Mouse (Mus musculus) MEL (cell line): ENCODE results near the gene Myo10. TPM values are rescaled to one million over a fixed set of nuclear protein-coding genes. Genes with fewer than 3 reads are reported as not detected.

Experiments
- DNase-seq: peaks from one replicate; pipeline ENCODE4 v3.0.0; 2011; ENCODE audit warnings: low read depth, low spot score
- H3K27ac ChIP-seq: 2 replicates; pipeline ENCODE4 v1.5.1; 2012; ENCODE audit warnings: low read depth, mild to moderate bottlenecking, control low read depth, low read length, moderate library complexity; ENCODE audit not compliant: control insufficient read depth
- H3K27me3 ChIP-seq, 2 experiments: fragments of 150-350 bp in 1 of 2; sonication (generic) in 1 of 2; 2 replicates each; pipeline ENCODE4 v1.6.1; 2012; ENCODE audit warnings: low read length in 2 of 2, mild to moderate bottlenecking in 2 of 2, improper control_type of control experiment in 1 of 2, moderate library complexity in 1 of 2; ENCODE audit not compliant: insufficient read depth in 2 of 2, control insufficient read depth in 1 of 2
- H3K36me3 ChIP-seq, 2 experiments: 2 replicates each; pipeline ENCODE4 v1.6.1; 2012 to 2014; ENCODE audit warnings: low read length in 2 of 2, improper control_type of control experiment in 1 of 2, inconsistent platforms in 1 of 2, mild to moderate bottlenecking in 1 of 2; ENCODE audit not compliant: insufficient read depth in 2 of 2, control insufficient read depth in 1 of 2
- H3K4me1 ChIP-seq, 2 experiments: fragments of 150-350 bp in 1 of 2; sonication (generic) in 1 of 2; 2 replicates each; pipeline ENCODE4 v1.6.1; 2012; ENCODE audit warnings: low read length in 2 of 2, improper control_type of control experiment in 1 of 2, mild to moderate bottlenecking in 1 of 2; ENCODE audit not compliant: insufficient read depth in 2 of 2, control insufficient read depth in 1 of 2
- H3K4me3 ChIP-seq, 2 experiments: fragments of 150-350 bp in 1 of 2; sonication (generic) in 1 of 2; 2 replicates each; pipeline ENCODE4 v1.5.1; 2012; ENCODE audit warnings: low read depth in 2 of 2, low read length in 2 of 2, mild to moderate bottlenecking in 2 of 2, moderate library complexity in 2 of 2, control low read depth in 1 of 2, improper control_type of control experiment in 1 of 2; ENCODE audit not compliant: control insufficient read depth in 1 of 2, insufficient read depth in 1 of 2
- H3K79me2 ChIP-seq: 2 replicates; pipeline ENCODE4 v1.6.1; 2012; ENCODE audit warnings: mild to moderate bottlenecking, low read length, moderate library complexity; ENCODE audit not compliant: control insufficient read depth, poor library complexity, insufficient read depth
- H3K9ac ChIP-seq: 2 replicates; pipeline ENCODE4 v1.6.1; 2012; ENCODE audit warnings: low read depth, mild to moderate bottlenecking, control low read depth, low read length, moderate library complexity; ENCODE audit not compliant: control insufficient read depth, poor library complexity, severe bottlenecking
- H3K9me3 ChIP-seq: fragments of 150-350 bp; sonication (generic); replicated peaks from 2 replicates; pipeline ENCODE4 v1.6.1; 2012; ENCODE audit warnings: mild to moderate bottlenecking, low read length, improper control_type of control experiment, moderate library complexity; ENCODE audit not compliant: insufficient read depth
- CTCF ChIP-seq, 3 experiments: IDR thresholded peaks in 2 of 3; conservative IDR thresholded peaks in 1 of 3; 2 replicates each; pipeline ENCODE4 v1.5.1; 2011 to 2012; ENCODE audit warnings: low read length in 3 of 3, low read depth in 2 of 3, mild to moderate bottlenecking in 2 of 3, improper control_type of control experiment in 1 of 3, inconsistent platforms in 1 of 3, mixed read lengths in 1 of 3, moderate library complexity in 1 of 3; ENCODE audit not compliant: control insufficient read depth in 1 of 3, insufficient read depth in 1 of 3, poor library complexity in 1 of 3, severe bottlenecking in 1 of 3
- EP300 ChIP-seq, 2 experiments: IDR thresholded peaks; 2 replicates each; pipeline ENCODE4 v1.6.1; 2011; ENCODE audit warnings: improper control_type of control experiment in 2 of 2, low read length in 2 of 2, low read depth in 1 of 2, mild to moderate bottlenecking in 1 of 2
- ETS1 ChIP-seq: IDR thresholded peaks from 2 replicates; pipeline ENCODE4 v1.6.1; 2012; ENCODE audit warnings: low read depth, mild to moderate bottlenecking, inconsistent platforms, low read length, improper control_type of control experiment, moderate library complexity
- HCFC1 ChIP-seq: IDR thresholded peaks from 2 replicates; pipeline ENCODE4 v1.6.1; 2012; ENCODE audit warnings: low read depth, mild to moderate bottlenecking, inconsistent platforms, low read length, improper control_type of control experiment, moderate library complexity
- JUND ChIP-seq: IDR thresholded peaks from 2 replicates; pipeline ENCODE4 v1.6.1; 2011; ENCODE audit warnings: low read depth, mild to moderate bottlenecking, improper control_type of control experiment, low read length
- MAFK ChIP-seq: IDR thresholded peaks from 2 replicates; pipeline ENCODE4 v1.6.1; 2011; ENCODE audit warnings: low read depth, mild to moderate bottlenecking, low read length, improper control_type of control experiment, borderline replicate concordance
- MYB ChIP-seq: IDR thresholded peaks from 2 replicates; pipeline ENCODE4 v1.6.1; 2011; ENCODE audit warnings: mild to moderate bottlenecking, low read depth, low read length, improper control_type of control experiment
- MYC ChIP-seq: IDR thresholded peaks from 2 replicates; pipeline ENCODE4 v1.6.1; 2011; ENCODE audit warnings: low read depth, mild to moderate bottlenecking, low read length, improper control_type of control experiment, moderate library complexity
- NELFE ChIP-seq: IDR thresholded peaks from 2 replicates; pipeline ENCODE4 v1.6.1; 2011; ENCODE audit warnings: low read depth, low read length, improper control_type of control experiment
- NRF1 ChIP-seq: IDR thresholded peaks from 2 replicates; pipeline ENCODE4 v1.6.1; 2014; ENCODE audit warnings: low read depth, mild to moderate bottlenecking, inconsistent platforms, low read length, improper control_type of control experiment, moderate library complexity; ENCODE audit not compliant: poor library complexity, insufficient read depth, severe bottlenecking
- POLR2A ChIP-seq, 2 experiments: IDR thresholded peaks; 2 replicates each; pipeline ENCODE4 v1.6.1; 2011 to 2012; ENCODE audit warnings: low read length in 2 of 2, mild to moderate bottlenecking in 2 of 2, control low read depth in 1 of 2, improper control_type of control experiment in 1 of 2, low read depth in 1 of 2, moderate library complexity in 1 of 2; ENCODE audit not compliant: control insufficient read depth in 1 of 2, insufficient read depth in 1 of 2, poor library complexity in 1 of 2
- POLR2AphosphoS2 ChIP-seq: IDR thresholded peaks from 2 replicates; pipeline ENCODE4 v1.6.1; 2011; ENCODE audit warnings: low read length, improper control_type of control experiment
- POLR2AphosphoS5 ChIP-seq: IDR thresholded peaks from 2 replicates; pipeline ENCODE4 v1.6.1; 2012; ENCODE audit warnings: low read depth, borderline replicate concordance, mild to moderate bottlenecking, inconsistent platforms, low read length, moderate library complexity, mixed read lengths
- RAD21 ChIP-seq: IDR thresholded peaks from 2 replicates; pipeline ENCODE4 v1.6.1; 2011; ENCODE audit warnings: mild to moderate bottlenecking, low read depth, low read length, improper control_type of control experiment
- RCOR1 ChIP-seq: IDR thresholded peaks from 2 replicates; pipeline ENCODE4 v1.6.1; 2012; ENCODE audit warnings: low read depth, mild to moderate bottlenecking, inconsistent platforms, low read length, improper control_type of control experiment
- SMC3 ChIP-seq: IDR thresholded peaks from 2 replicates; pipeline ENCODE4 v1.6.1; 2011; ENCODE audit warnings: low read depth, low read length, improper control_type of control experiment
- TAL1 ChIP-seq: IDR thresholded peaks from 2 replicates; pipeline ENCODE4 v1.6.1; 2012; ENCODE audit warnings: mild to moderate bottlenecking, inconsistent platforms, low read length, moderate library complexity, mixed read lengths
- TBP ChIP-seq: IDR thresholded peaks from 2 replicates; pipeline ENCODE4 v1.8.0; 2011; ENCODE audit warnings: low read depth, low read length, improper control_type of control experiment
- TCF12 ChIP-seq: IDR thresholded peaks from 2 replicates; pipeline ENCODE4 v1.6.1; 2014; ENCODE audit warnings: low read depth, mild to moderate bottlenecking, inconsistent platforms, low read length, improper control_type of control experiment, moderate library complexity
- USF1 ChIP-seq: IDR thresholded peaks from 2 replicates; pipeline ENCODE4 v1.6.1; 2014; ENCODE audit warnings: low read depth, mild to moderate bottlenecking, inconsistent platforms, low read length, improper control_type of control experiment, moderate library complexity
- ZC3H11A ChIP-seq: IDR thresholded peaks from 2 replicates; pipeline ENCODE4 v1.6.1; 2012; ENCODE audit warnings: low read depth, mild to moderate bottlenecking, inconsistent platforms, low read length, improper control_type of control experiment
- ZKSCAN1 ChIP-seq: IDR thresholded peaks from 2 replicates; pipeline ENCODE4 v1.6.1; 2012; ENCODE audit warnings: low read depth, mild to moderate bottlenecking, inconsistent platforms, low read length, improper control_type of control experiment, moderate library complexity
- ZMIZ1 ChIP-seq: IDR thresholded peaks from 2 replicates; pipeline ENCODE4 v1.6.1; 2012; ENCODE audit warnings: low read depth, mild to moderate bottlenecking, inconsistent platforms, low read length, improper control_type of control experiment, moderate library complexity
- ZNF384 ChIP-seq: IDR thresholded peaks from 2 replicates; pipeline ENCODE4 v1.6.1; 2012; ENCODE audit warnings: low read depth, mild to moderate bottlenecking, inconsistent platforms, low read length, improper control_type of control experiment
- polyA plus RNA-seq, 2 experiments: library from polyadenylated mRNA; stranded (reverse) in 1 of 2; unstranded in 1 of 2; fragments of >175 nt in 1 of 2; fragments of >200 nt in 1 of 2; gene quantifications; 2 replicates each; pipeline versions ENCODE4 v1.2.1 to v1.2.4; 2012; ENCODE audit warnings: low replicate concordance in 2 of 2, low read depth in 1 of 2; ENCODE audit not compliant: insufficient read length in 2 of 2, insufficient read depth in 1 of 2, missing spikeins in 1 of 2
- total RNA-seq: library from RNA; depleted of rRNA; stranded (reverse); fragments of 300-350 nt; gene quantifications from 2 replicates; pipeline ENCODE4 v1.2.3, GENCODE M21; 2012

The Myo10 gene
- total and polyA plus RNA-seq, 3 experiments: 0.01 TPM; not detected in 2

DNA sequence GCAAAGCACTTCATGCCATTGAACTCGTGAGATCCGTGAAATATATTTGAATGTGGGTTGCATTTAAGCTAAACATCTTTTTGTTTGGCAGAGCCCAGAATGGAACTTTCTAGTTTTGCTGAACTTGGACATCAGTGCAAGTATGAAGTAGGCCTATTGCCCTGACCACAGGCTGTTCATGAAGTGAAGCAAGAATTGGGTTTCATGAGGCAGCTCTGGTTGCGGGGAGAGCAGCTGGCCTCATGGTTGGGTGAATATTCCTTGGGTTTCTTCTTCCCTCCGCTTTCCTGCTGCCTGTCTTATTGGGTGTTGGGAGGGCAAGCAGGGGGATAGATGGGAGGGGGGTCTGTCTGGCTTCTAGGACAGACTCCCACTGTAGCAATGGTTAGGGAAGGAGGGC lies 23.5 kb downstream of the Myo10 start:
- H3K9me3 ChIP-seq: no peaks in the 10 kb centered on the region
- H3K36me3 ChIP-seq: no peaks in the 10 kb centered on the region
- no peak overlapping the region for H3K27ac ChIP-seq
- TF ChIP-seq NRF1 (no peak), MYB (no peak), POLR2A (IDR thresholded peaks at IDR 0.05; ENCODE audit: control insufficient read depth in 1 of 2, insufficient read depth in 1 of 2, low read depth in 1 of 2, low read length in 2 of 2, poor library complexity in 1 of 2) (no peak), ZC3H11A (no peak), HCFC1 (no peak), ZNF384 (no peak), USF1 (no peak), POLR2AphosphoS2 (no peak), TBP (no peak), MAFK (no peak), SMC3 (no peak), NELFE (no peak), ZMIZ1 (no peak), JUND (no peak), POLR2AphosphoS5 (no peak)
- TF ChIP-seq, all 39 proteins: peak for 0
- Histone ChIP-seq H3K27me3 (no peaks in the 10 kb centered on the region), H3K4me3 (no peak overlapping the region), H3K9ac (no peak overlapping the region), H3K4me1 (no peaks in the 10 kb centered on the region), H3K79me2 (no peaks in the 10 kb centered on the region)
- DNase-seq: no peak

- no peaks in the 10 kb centered on the region for H3K4me1 ChIP-seq
- H3K36me3 ChIP-seq: no peaks in the 10 kb centered on the region
- no peak overlapping the region for H3K27ac ChIP-seq
- no peak overlapping the region for H3K4me3 ChIP-seq
- H3K9ac ChIP-seq: no peak overlapping the region
- no peak for DNase-seq
- TF ChIP-seq EP300 (IDR thresholded peaks at IDR 0.05; ENCODE audit: low read depth in 1 of 2, low read length in 2 of 2): no peak
- no peak for TF ChIP-seq SMC3
- no peak for TF ChIP-seq TCF12
- no peak for TF ChIP-seq POLR2AphosphoS2
- no peak for TF ChIP-seq JUND
- TF ChIP-seq CTCF (IDR thresholded peaks at IDR 0.05 in 2 of 3, conservative IDR thresholded peaks at IDR 0.05 in 1 of 3; ENCODE audit: control insufficient read depth in 1 of 3, insufficient read depth in 1 of 3, low read depth in 2 of 3, low read length in 3 of 3, poor library complexity in 1 of 3, severe bottlenecking in 1 of 3): no peak
- TF ChIP-seq ZNF384: no peak
- TF ChIP-seq HCFC1: no peak
- TF ChIP-seq ETS1: no peak
- TF ChIP-seq TAL1: no peak
- no peak for TF ChIP-seq RCOR1
- no peak for TF ChIP-seq MYC
- no peak for TF ChIP-seq RAD21
- no peak for TF ChIP-seq ZKSCAN1
- TF ChIP-seq, all 39 proteins: peak for 0
- Histone ChIP-seq H3K79me2 (no peaks in the 10 kb centered on the region), H3K9me3 (no peaks in the 10 kb centered on the region), H3K27me3 (no peaks in the 10 kb centered on the region)
These were observed 26.0 kb downstream of the Myo10 start for GRCm38 (mm10) chr15:25648287-25648686.
